Mouse (Mus musculus) lung, adult 18-20 months (tissue): ENCODE data around the gene Grid1.

Experiments used
- DNase-seq, 2 experiments: peaks; one replicate each; pipeline ENCODE4 v3.0.0; 2022; ENCODE audit warnings: mixed read lengths in 2 of 2

Grid1 gene

DNA sequence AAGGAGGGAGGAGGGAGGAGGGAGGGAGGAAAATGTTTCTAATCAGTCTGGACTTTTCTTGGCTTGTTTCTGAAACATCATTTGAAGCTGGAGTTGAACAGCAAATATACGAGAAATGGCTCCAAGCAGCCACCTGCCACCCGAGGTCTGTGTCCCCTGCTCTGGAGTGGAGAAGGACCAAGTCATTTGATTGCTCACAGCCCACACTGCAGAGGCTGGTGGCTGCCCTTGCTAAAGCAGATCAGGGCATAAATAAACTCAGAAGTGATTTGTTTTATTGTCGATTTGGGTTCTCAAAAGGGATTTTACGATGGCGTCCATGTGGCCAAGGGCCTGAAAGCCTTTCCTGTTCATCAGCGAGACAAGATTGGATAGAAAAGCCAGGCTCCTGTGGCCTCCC lies 423.0 kb downstream of the Grid1 start:
- DNase-seq: no peak

DNA sequence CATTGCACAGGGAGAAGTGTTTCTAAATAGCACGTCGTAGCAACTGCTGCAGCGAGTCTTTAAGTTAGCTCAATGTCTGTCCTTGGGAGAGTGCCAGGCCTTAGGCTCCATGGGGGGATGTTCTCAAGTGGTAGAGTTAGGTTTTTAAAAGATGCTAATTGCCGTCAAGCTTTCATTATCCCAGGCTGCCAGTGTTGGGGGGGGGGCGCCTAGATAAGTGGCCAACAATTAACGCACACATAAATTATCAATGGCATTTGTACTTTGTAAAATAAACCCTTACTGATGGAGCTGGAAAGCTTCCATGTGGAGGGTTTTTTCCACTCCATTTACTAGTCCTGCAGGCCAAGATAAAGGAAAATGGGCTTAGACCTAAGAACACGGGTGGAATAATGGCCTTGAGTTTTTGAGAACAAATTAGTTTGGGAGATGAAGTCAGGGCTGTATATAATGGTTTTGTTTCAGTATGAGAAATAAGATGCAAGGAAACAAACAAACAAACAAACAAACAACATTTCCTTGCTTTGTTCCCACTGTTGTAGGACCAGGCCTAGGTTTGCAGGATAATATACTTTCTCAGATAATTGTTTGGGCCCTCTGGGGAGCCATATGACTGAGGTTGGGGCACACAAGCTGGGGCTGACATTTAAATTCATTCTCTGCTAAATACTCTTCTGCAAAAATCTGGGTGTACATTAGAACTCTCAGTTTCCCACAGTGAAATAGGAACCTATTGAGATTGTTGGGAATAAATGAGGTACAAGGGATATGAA lies 425.1 kb downstream of the Grid1 start:
- DNase-seq: no peak

DNA sequence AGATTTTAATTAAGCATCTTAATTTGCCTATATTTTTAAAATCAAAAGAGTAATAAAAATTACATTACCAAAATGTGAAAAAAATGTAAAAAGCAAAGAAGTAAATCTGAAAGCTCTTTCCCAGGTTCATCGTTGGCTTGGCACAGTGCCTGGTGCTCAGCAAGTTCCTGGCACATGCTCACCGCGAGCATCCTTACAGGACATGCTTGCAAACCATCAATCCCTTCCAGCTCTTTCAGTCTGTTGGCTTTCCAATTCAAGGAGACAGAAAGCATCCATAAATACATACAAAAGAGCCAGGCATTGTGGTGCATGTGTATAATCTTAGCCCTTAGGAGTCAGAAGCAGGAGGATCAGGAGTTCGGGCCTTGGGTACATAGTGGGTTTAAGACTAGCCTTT lies 430.5 kb downstream of the Grid1 start:
- DNase-seq: no peak

DNA sequence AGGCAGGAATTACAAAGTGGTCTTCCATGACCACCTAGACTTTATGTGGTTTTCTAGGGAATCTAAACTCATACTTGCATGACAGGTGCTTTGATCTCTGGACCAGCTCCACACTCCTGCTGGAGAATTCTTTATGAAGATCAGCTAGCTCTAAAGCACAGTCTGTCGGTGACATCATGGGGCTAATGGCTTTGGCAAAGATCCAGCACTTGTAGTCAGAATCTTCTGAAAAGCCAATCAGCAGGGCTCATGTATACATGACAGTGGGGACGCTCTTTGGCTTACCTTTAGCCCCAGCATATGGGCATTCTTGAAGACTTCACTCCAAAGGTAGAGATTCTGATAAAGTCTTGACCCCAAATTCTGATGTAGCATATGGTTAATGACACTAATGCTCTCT lies 434.6 kb downstream of the Grid1 start:
- DNase-seq: no peak

DNA sequence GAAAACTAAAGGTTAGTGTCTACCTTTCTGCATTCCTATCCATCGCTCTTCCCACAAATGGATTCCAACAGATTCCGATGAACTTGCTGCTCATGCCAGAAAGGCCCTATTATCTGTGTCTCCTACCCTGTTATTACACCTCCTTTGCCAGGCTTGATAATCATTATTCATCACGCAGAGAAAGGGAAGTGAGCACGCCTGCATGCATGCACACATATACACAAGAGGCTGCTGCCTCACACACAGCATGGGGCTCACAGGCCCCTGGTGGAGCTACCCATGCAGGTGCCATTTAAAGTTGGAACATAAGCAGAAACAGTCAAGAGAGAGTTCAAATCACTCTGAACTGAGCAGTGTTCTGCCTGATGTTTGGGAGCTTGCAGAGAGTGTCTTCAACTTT lies 450.4 kb downstream of the Grid1 start:
- DNase-seq: no peak

DNA sequence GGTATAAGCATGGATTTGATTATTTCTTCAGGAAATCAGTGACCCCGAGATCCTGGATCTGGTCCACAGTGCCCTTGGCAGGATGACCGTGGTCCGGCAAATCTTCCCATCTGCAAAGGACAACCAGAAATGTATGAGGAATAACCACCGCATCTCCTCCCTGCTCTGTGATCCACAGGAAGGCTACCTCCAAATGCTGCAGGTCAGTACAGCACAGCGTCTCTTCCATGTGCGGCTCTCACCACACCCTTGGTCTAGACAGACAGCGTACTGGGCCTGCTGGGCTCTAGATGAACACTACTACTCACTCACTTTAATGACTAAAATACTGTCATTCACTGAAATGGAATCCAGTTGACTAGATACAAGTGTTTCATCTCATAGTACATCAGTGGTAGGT lies 489.3 kb downstream of the Grid1 start:
- DNase-seq: no peak

DNA sequence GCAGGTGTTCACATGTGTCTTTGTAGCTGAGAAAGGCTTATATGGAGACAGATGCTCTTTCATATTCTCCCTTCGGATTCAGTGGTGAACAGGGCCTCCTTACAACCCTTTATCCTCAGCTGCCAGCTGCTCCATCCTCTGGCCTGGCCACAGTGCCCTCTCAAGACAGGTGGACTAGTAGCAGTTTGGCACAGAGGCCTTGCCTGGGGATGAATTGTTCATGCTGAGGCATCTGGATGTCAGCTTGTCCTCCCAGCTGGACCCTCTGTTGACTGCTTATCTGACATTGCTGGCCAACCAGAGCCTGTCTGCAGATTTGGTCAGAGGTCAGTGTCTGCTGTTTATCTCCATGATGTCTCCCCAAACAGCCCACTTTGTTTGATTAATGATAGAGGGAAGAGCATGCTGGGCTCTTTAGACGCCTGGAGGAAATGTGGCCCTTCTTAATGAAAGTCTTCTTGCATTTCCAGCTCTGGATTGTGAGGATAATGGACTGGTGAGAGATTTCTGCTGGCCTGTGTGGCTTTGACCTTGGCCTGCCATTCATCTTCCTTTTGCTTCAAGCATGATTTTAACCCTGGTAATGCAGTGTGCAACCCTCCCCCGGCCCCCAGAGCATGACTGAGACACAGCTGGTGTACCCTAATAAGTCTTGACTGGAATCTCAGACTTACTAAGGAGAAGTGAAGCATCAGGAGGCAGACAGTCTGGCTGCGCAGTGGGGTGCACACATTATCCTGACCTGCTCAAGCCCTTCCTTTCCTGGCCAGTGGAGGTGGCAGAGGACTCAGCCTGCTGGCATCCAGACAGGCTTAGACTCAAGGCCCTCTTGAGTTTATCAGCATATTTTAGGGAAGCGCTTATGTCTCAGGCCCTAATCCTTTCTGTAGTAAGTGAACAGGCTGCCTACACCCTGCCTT lies 493.7 kb downstream of the Grid1 start:
- no peak for DNase-seq

DNA sequence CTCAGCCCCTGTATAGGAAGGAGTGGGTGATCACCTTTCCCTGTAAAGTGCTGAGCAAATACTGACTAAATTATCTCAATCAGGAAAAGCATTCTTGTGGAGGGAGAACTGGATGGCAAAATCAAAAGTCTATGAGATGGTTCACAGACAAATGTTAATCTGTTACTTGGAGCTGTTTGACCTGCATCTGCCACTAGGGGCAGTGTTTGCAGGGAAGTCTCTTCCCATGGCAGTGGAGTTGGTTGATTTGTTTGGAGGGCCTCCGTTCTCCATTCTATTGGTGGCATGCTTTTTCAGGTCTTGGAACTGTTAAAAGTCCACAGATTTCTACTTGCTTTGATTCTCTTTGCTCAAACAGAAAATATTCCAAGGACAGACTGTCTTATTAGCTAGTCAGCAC lies 506.4 kb downstream of the Grid1 start:
- no peak for DNase-seq

DNA sequence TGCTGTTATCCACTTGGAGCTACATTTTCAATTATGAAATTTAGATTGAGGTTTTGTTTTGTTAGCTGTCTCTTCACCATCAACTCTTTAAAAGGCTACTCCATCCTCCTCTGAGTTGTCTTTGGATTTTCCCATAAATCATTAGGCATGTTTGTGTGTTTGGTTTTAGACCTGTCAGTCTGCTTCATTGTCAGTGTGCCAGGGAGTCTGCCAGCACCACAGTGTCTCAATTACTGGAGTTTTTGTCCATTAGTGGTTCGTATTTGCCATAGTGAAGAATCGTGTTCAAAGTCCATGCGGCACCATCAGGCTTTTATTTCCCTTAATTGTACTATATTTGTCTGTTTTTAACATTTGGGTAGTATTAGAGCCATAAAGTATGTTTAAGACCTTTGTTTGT lies 516.7 kb downstream of the Grid1 start:
- DNase-seq: no peak

DNA sequence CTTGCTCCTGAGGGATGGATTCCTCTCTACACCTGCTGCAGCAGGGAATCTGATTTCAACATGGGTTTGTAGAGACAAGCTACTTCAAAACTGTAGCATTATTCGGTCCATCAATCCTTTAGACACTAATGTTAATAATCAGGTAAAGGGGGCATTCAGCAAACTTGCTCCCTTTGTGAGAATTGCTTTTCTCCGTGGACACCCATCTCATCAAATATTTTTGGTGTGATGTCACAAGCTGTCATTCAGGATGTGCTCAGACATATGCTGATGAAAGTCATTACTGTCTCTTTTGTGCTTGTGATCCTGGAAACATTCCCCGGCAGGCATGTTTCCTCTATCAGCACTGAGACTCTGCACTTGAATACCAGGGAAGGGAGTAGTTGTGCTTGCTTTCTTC lies 536.1 kb downstream of the Grid1 start:
- no peak for DNase-seq

DNA sequence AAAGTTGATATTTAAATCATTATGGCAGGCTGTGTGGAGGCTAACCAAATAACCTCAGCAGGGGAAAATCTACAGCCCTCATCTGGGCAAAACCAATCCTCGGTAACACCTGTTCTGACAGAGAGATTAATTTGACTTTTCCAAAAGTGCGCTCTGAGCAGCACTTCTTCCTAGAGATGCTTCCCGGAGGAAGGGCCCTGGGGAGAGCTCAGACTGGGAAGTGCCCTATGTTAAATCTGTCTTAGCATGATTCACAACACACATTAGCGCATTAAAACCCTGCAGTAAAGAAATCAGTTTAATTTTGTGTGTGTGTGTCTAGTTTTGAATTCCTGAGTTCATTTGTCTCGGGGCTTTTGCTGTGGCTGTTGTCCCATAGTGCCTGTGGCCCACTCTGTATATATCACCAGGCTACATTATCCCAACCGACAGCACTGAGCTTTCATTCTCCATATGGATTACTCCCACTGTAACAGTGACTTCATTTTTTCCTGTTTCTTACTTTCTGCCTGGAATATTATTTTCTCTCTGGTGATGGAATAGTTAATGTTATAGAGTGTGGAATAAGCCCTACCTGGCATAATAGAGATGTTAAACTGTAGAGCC lies 536.7 kb downstream of the Grid1 start:
- DNase-seq: no peak

DNA sequence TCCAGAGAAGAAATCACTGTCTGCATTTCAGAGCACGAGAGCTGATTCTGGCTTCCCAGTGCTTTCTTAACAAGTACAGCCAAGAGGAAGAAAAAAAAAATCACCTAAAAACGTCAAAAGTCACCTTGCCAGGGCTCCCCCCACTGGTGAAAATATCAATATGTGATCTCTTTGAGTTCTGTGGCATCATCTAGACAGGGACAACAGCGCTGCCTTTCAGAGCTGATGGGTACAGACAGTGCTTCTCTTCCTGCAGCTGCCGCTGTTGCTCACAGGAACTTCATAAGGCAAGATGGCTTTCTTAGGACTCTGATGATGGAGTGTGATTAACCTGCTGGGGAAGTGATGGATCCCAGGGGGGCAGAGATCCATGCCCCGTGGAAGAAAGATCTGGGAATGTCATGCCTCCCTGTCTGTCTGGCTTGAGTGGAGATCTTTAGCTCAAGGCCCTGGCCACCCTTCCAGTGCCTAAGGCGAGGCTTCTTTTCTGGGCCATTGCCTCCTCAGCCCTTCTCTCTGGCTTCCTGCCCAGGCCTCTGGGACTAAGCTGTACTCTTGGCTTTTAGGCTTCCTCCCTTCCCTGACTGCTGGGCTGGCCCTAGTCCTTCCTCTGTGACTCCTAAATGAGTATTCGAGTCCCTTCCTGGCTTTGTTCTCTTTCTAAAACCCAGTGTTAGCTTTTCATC lies 538.4 kb downstream of the Grid1 start:
- peak; percentile 4 to 10 for DNase-seq

DNA sequence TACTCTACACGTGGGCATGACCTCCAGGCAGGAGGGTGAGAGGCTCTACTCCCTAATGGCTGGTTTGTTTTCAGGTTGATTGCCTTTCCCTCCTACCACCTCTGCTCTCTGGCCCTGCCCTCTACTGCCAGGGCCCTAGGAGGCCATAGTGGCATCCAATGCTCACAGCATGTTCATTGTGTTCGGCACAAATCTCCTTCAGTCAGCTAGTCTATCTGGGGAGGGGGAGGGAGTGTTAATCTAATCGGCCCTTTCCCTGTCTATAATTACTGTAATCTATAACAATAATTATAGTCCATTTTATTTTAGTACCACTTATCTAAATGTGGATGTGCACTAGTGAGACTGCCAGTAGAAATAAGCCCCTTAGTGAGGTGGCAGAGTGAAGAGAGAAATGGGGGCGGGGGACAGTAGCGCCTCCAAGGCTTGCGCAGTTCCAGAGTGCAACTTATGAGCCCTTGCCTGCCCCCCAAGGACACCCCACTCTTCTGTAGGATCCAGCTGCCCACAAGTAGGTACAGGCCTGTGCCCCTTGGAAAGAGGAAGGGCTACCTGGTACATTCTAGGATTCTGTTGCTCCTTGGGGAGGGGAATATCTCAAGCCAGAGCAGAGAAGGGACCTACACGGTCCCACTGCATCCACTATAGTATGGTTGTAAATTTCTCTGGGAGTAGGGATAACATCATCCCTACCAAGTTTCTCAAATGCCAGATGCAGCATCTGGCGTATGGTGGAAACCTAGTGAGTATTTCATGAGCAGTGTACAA lies 545.5 kb downstream of the Grid1 start:
- no peak for DNase-seq

DNA sequence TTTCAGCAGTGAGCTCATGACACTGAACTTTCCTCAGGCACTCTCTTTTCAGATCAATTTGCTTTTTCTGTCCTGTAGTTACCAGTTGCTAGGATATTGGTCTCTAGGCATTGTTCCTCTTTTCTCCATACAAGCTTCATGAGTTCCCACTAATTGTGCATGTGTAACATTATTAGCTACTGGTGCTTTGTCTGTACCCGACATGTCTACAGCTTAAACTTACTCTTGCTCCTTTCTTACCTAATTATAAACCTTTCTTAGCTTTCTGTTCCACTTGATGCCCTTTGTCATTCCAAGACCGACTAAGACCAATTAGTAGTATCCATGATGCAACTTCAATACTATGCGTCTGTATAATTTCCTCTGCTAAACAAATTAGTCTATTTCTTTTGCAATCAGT lies 554.5 kb downstream of the Grid1 start:
- no peak for DNase-seq

DNA sequence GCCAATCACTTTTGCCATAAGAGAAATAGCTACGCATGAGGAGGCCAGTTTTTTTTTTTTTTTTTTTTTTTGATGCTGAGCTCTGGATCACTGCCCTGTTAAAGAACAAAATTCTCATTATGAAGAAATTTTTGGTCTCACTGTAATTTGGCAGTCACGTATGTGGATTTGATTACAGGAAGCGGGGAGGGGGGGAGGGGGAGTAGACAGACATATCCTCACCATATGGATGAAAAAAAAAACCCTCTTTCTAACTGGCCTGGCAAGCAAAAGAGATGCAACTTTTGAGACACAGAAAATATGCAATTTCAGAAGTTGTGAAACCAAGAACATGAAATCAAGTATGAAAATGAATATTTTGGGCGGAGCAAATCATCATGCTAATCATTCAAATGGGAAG lies 573.7 kb downstream of the Grid1 start:
- no peak for DNase-seq

DNA sequence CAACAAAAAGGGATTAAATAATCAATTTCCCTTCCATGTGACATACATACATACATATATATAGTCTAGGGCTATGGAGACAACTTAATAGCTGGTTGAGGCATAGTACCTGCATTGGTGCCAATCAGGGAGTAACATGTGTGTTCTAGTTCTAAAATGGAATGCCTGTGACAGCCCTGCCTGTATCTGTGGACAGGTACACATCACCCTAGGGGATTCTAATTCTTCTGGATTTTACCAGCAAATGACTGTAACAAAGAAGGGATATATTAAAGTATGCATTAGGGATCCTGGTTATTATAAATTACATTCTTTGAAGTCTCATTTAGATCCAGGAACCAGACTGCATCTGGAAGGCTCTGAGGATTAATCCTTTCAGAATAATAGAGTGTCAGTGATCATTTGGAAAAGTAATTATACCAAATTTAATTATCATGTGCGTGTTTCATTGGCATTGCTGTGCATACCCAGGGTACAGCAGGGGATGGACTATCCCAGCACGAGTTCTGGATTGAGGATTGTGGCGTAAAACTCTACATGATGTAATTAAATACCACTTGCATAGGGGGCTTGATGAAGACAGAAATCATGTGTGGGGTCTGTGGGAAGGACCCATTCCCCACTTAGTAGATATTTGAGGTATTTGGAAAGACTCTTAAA lies 584.5 kb downstream of the Grid1 start:
- DNase-seq: no peak

DNA sequence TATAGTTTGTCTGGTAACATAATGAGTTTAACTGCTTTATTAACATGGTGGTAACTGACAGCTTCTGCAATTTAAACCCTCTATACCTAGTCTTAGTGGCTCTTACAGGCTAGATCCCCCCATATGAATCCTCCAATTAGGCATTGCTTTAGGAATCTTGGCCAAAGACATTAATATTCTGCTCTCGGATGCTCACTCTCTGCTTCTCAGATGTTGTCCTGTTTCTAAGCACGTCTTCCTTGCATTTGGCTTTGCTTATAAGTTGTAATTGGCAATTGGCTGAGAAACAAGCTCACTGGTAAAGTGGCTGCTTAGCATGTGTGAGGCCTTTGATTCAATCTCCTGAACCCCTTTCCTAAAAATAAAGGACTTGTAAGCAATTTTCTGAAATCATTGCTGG lies 610.4 kb downstream of the Grid1 start:
- no peak for DNase-seq

DNA sequence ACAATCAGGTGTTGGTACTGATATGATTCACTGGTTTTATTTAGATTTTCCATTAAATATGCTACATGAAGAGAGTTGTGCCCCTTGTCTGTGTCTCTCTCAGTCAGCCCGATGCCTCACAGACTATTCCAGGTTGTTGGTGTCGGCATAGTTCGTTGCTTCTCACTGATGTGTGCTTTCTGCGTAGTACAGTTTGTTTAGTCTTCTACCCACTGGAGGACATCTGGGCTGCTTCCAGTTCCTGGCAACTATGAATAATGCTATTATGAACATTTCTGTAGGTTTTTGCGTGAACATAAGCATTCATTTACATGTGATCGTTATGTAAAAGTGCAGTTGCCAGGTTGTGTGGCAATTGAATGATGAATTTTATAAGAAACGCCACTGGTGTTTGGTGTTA lies 633.8 kb downstream of the Grid1 start:
- DNase-seq: no peak

DNA sequence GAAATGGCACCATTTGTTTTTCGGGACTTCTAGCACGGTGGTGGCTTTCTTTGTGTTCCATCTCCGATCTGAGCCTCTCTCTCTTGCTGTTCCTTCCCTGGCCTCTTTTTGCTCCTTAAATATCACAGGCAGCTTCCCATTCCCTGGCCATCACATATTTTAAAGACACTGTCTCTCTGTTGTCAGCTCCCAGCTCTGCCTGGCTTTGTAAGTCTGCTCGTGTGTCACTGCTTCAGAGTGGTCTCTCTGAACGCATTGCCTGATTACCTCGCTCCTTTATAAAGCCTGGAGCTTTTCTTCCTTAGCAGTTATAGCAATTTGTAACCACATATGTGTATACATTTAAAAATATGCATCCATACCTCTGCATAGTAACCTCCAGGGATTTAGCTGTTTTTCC lies 648.3 kb downstream of the Grid1 start:
- no peak for DNase-seq

DNA sequence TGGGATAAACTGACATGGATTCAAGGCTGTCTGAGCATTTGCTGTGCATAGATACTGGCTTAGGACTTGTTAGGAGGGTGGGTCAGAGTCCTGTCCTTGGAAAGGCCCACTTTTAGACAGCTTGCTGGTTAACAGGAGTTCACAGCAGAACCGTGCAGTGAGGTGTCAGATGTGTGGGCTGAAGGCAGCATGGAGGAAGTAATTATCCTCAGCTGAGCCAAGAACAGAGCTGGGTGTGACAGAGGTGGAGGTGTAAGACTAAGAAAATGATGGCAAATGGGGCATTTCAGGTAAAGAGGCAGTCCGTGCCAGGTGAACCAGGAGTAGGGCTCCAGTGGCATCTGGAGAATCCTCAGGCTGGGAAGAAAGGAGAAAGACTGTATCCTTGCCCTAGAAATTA lies 666.1 kb downstream of the Grid1 start:
- DNase-seq: no peak

DNA sequence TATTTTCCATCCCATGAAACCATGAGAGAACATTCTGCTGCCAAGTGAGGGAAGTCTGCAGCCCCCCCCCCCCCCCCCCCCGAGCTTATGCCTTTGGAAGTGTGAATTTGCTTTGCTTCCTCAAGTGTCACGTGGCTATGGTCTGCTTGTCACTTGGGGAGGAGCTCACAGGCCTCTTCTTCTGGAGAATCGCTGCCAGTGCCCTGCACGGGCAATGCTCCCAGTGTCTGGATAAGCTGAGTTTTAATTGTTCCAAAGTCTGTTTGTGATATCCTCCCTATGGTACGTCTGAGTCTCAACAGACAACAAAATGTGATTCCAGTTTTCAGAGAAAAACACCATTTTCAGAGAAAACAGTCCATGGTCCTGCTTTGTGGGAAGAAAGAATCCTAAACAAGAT lies 682.4 kb downstream of the Grid1 start:
- no peak for DNase-seq

DNA sequence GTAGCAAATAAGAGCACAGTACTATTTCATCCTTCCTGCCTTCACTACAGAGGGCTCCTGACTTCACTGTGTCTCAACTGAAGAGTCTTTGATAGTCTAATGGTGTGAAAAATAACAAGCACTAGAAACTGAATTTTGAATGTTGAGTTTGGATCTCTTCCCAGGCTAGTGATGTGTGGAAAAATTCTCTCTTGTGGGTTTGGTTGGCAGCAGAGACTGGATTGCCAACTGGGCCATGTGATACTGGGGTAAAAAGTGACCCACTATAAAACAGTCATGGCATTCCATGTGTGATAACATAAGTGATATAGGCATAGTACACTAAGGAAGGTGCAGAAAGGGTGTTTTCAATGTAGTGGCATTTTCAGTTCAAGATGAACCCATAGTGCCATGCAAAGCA lies 699.5 kb downstream of the Grid1 start:
- DNase-seq: no peak
